ENCODE assay signal across 31 mouse cellular contexts in the genomic region with DNA sequence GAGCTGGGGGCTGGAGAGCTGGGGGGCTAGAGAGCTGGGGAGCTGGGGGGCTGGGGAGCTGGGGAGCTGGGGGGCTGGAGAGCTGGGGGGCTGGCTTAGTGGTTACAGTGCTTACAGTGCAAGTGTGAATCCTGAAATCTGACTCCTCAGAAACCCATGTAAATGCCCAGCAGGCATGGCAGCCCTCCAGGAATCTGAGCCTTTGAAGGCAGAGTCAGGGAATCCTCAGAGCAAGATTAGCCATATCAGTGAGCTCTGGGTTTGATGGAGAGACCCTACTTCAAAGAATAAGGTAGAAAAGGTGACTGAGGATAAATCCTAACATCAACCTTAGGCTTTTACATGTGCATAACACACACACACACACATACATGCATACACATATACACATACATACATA.
DNase-seq lines count a peak whose midpoint lies in the region; ATAC-seq and TF ChIP-seq lines count a peak whose summit lies in the region.
"Had no signal": no experiment of that assay in that cellular context is flagged by ENCODE, and none has a peak within 500 bp of the region (broad histone marks: within the 10 kb centered on the region; RNA-seq: fewer than 3 reads in every experiment).

No protein-coding gene starts in this region.

- peaks cover 6% of the 10 kb centered on the region for H3K4me1 ChIP-seq in midbrain, embryonic 11.5 days (ENCODE audit: control insufficient read depth, insufficient read depth, low read length)
- H3K4me1 ChIP-seq in midbrain, postnatal 0 days (ENCODE audit: insufficient read depth, low read length), result no peaks in the 10 kb centered on the region
- 0 out of 2 replicates have a peak, but pooled peaks cover 3% of the 10 kb centered on the region for H3K4me1 ChIP-seq in embryonic facial prominence, embryonic 14.5 days (ENCODE audit: control insufficient read depth, insufficient read depth, low read length)
- H3K4me1 ChIP-seq: heart, embryonic 15.5 days; intestine, embryonic 15.5 days; liver, embryonic 15.5 days had no signal

- ATAC-seq in cerebellum, adult (ENCODE audit: insufficient number of reproducible peaks, low FRiP score, low TSS enrichment), result no peak
- no peak for ATAC-seq in midbrain, embryonic 11.5 days (ENCODE audit: low FRiP score)
- ATAC-seq in midbrain, postnatal 0 days (ENCODE audit: low FRiP score), result no peak
- no peak for ATAC-seq in embryonic facial prominence, embryonic 14.5 days (ENCODE audit: low read depth)
- ATAC-seq: activated CD4-positive, CD25-positive, alpha-beta regulatory T cell, adult 4 months; CD4-positive, CD25-positive, alpha-beta regulatory T cell, adult 4 months; hindbrain, postnatal 0 days; intestine, embryonic 15.5 days had no signal

- no peak overlapping the region for H3K9ac ChIP-seq in midbrain, embryonic 11.5 days (ENCODE audit: low read length)
- H3K9ac ChIP-seq in midbrain, postnatal 0 days (replicated peaks; ENCODE audit: low read length, poor library complexity, severe bottlenecking), result no peak overlapping the region
- H3K9ac ChIP-seq in embryonic facial prominence, embryonic 14.5 days (ENCODE audit: low read depth, low read length), result no peak overlapping the region
- H3K9ac ChIP-seq: embryonic facial prominence, embryonic 13.5 days; heart, embryonic 15.5 days; hindbrain, embryonic 12.5 days; intestine, embryonic 15.5 days; liver, embryonic 15.5 days; lung, embryonic 14.5 days; neural tube, embryonic 15.5 days had no signal

- peak; percentile 74 to 79 for DNase-seq in cerebellum, postnatal 10 days
- DNase-seq in midbrain, embryonic 11.5 days (ENCODE audit: low spot score, missing footprints), result peak; percentile 57
- no peak for DNase-seq in midbrain, postnatal 0 days (ENCODE audit: low spot score)
- DNase-seq in Muller cell, postnatal 12 days (ENCODE audit: inconsistent ontology term), result peak; percentile 16
- peak; percentile 43 for DNase-seq in embryonic facial prominence, embryonic 14.5 days (ENCODE audit: low spot score)
- DNase-seq in spleen, postnatal 36 days (ENCODE audit: low spot score in 2 of 2), result no peak
- DNase-seq: adrenal gland, postnatal 25 days; cerebellum, adult 8-10 months; gastrocnemius, postnatal 10 days; heart, postnatal 36 days; kidney, adult 8-10 months; kidney, postnatal 4 days; lung, embryonic 14.5 days; lung, postnatal 14 days; right cerebral cortex, adult 18-20 months; spleen, adult 18-20 months; thymus, adult 2 months; thymus, postnatal 36 days had no signal

- H3K9me3 ChIP-seq in midbrain, embryonic 11.5 days (ENCODE audit: control insufficient read depth, low read length), result no peaks in the 10 kb centered on the region; the same call in 1 of the 2 replicates
- no peaks in the 10 kb centered on the region for H3K9me3 ChIP-seq in midbrain, postnatal 0 days (ENCODE audit: low read length)
- H3K9me3 ChIP-seq in embryonic facial prominence, embryonic 14.5 days (ENCODE audit: control insufficient read depth, low read length), result no peaks in the 10 kb centered on the region
- H3K9me3 ChIP-seq: embryonic facial prominence, embryonic 13.5 days; heart, embryonic 15.5 days; hindbrain, embryonic 12.5 days; intestine, embryonic 15.5 days; liver, embryonic 15.5 days; neural tube, embryonic 15.5 days had no signal

- no peak overlapping the region for H3K4me2 ChIP-seq in midbrain, embryonic 11.5 days
- H3K4me2 ChIP-seq in midbrain, postnatal 0 days (ENCODE audit: low read depth, low read length, poor library complexity, severe bottlenecking), result no peak overlapping the region
- no peak overlapping the region for H3K4me2 ChIP-seq in embryonic facial prominence, embryonic 14.5 days (ENCODE audit: low read depth, low read length)
- H3K4me2 ChIP-seq: embryonic facial prominence, embryonic 13.5 days; heart, embryonic 15.5 days; hindbrain, embryonic 12.5 days; intestine, embryonic 15.5 days; liver, embryonic 15.5 days; lung, embryonic 14.5 days; neural tube, embryonic 15.5 days had no signal

- TF ChIP-seq CTCF in midbrain, postnatal 0 days (IDR thresholded peaks at IDR 0.05), result no peak

- H3K36me3 ChIP-seq in midbrain, embryonic 11.5 days (ENCODE audit: control insufficient read depth, insufficient read depth, low read length), result no peaks in the 10 kb centered on the region
- H3K36me3 ChIP-seq in midbrain, postnatal 0 days (ENCODE audit: insufficient read depth, low read length), result no peaks in the 10 kb centered on the region
- no peaks in the 10 kb centered on the region for H3K36me3 ChIP-seq in embryonic facial prominence, embryonic 14.5 days (ENCODE audit: control insufficient read depth, insufficient read depth, low read length)
- H3K36me3 ChIP-seq: embryonic facial prominence, embryonic 13.5 days; heart, embryonic 15.5 days; hindbrain, embryonic 12.5 days; intestine, embryonic 15.5 days; liver, embryonic 15.5 days; neural tube, embryonic 15.5 days had no signal

- H3K4me3 ChIP-seq in midbrain, embryonic 11.5 days (ENCODE audit: low read depth, low read length), result no peak overlapping the region
- H3K4me3 ChIP-seq in midbrain, postnatal 0 days (ENCODE audit: low read depth, low read length), result no peak overlapping the region
- H3K4me3 ChIP-seq in embryonic facial prominence, embryonic 14.5 days (ENCODE audit: low read depth, low read length), result no peak overlapping the region
- H3K4me3 ChIP-seq: embryonic facial prominence, embryonic 13.5 days; erythroblast, embryonic 14.5 days; heart, embryonic 15.5 days; hindbrain, embryonic 12.5 days; intestine, embryonic 15.5 days; liver, embryonic 15.5 days; neural tube, embryonic 15.5 days had no signal

- H3K27ac ChIP-seq in midbrain, embryonic 11.5 days (ENCODE audit: low read depth, low read length), result no peak overlapping the region
- no peak overlapping the region for H3K27ac ChIP-seq in midbrain, postnatal 0 days (ENCODE audit: low read depth, low read length)
- H3K27ac ChIP-seq in embryonic facial prominence, embryonic 14.5 days (replicated peaks; ENCODE audit: low read depth, low read length), result no peak overlapping the region
- H3K27ac ChIP-seq: embryonic facial prominence, embryonic 13.5 days; heart, embryonic 15.5 days; hindbrain, postnatal 0 days; intestine, embryonic 15.5 days; kidney, postnatal 0 days; liver, embryonic 15.5 days; neural tube, embryonic 15.5 days; stomach, postnatal 0 days had no signal

- H3K27me3 ChIP-seq in midbrain, embryonic 11.5 days (ENCODE audit: control insufficient read depth, insufficient read depth, low read length), result no peaks in the 10 kb centered on the region; the same call in 1 of the 2 replicates
- no peaks in the 10 kb centered on the region for H3K27me3 ChIP-seq in midbrain, postnatal 0 days (ENCODE audit: insufficient read depth, low read length)
- no peaks in the 10 kb centered on the region for H3K27me3 ChIP-seq in embryonic facial prominence, embryonic 14.5 days (replicated peaks; ENCODE audit: control insufficient read depth, insufficient read depth, low read length)
- H3K27me3 ChIP-seq: embryonic facial prominence, embryonic 13.5 days; heart, embryonic 15.5 days; intestine, embryonic 15.5 days; liver, embryonic 15.5 days had no signal

Comparison
In these comparisons a context has a peak if more than half of its experiments do, and no peak if none do; other contexts are left out.
1. DNase-seq: peak in cerebellum, postnatal 10 days (2 of 2), midbrain, embryonic 11.5 days (single experiment), Muller cell, postnatal 12 days (single experiment) and embryonic facial prominence, embryonic 14.5 days (single experiment); none in midbrain, postnatal 0 days (single experiment) and spleen, postnatal 36 days (0 of 2).